Mouse (Mus musculus): ENCODE results near the gene Foxp2.

DNA sequence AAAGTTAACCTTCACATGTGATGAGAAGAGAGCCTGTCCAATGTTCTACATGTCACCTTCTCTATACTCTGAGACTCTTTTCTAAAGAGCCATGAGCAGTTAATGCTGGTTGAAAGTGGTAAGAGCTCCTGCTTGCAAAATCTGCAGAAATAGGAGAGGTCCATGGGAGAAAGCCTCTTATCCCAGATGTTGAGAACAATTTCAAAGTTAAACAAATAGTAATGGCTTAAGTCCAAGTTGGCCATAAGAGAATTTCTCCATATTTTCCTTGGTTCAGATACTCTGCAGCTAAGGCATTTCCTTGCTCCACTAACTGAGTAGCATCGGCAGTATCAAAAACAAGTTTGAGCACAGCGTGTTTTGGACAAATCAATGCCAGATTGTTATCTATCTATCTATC lies 13.9 kb downstream of the Foxp2 start:
- no peak for TF ChIP-seq POLR2A (IDR thresholded peaks at IDR 0.05; ENCODE audit: control insufficient read depth, low read depth, low read length)
- no peak for TF ChIP-seq CTCF (IDR thresholded peaks at IDR 0.05; ENCODE audit: control insufficient read depth, insufficient read depth, insufficient replicate concordance, low read depth, low read length)

All from testis, adult 2 months (tissue).